Mouse (Mus musculus) CD4-positive, CD25-positive, alpha-beta regulatory T cell, adult 2 months (primary cell): ENCODE measurements around the gene Tcerg1l.

Source experiments
- DNase-seq: peaks from one replicate; pipeline ENCODE4 v3.0.0-alpha.2; 2012; ENCODE audit warnings: low read depth, low spot score

The Tcerg1l gene

DNA sequence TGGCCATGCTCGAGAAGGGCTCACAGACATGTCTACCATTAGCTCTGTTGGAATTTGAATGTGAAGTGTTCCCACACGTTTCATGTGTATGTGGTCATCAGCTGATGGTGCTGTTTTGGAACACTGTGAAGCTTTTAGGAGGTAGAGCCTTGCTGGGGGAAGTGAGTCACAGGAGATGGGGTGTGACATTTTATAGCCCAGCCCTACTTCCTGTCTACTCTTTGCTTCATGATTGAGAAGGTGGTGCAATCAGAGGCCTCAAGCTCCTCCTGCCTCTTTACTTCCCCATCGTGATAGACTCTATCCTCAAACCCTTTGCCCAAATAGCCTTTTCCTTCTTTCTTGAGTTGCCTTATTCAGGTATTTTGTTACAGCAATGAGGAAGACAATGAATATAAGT, 173.3 kb downstream of the Tcerg1l start:
- no peak for DNase-seq

DNA sequence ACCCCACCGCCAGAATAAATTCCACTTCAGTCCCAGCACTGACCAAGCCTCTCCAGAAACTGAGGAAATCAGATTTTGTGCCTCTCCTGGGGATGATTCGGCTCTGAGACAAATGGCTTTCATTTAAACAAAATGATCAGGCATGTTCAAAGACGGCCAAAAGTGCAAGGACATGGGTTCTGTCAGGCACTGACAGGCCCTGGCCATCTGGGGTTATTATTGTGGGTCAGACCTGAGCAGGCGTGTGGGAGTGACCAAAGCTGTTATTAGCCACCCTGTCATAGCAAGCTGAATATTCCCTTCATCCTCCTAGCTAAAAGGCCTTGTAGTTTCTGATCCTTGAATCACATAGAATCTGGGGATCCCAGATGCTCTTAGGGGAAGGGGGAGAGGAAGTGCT, 174.6 kb downstream of the Tcerg1l start:
- no peak for DNase-seq

DNA sequence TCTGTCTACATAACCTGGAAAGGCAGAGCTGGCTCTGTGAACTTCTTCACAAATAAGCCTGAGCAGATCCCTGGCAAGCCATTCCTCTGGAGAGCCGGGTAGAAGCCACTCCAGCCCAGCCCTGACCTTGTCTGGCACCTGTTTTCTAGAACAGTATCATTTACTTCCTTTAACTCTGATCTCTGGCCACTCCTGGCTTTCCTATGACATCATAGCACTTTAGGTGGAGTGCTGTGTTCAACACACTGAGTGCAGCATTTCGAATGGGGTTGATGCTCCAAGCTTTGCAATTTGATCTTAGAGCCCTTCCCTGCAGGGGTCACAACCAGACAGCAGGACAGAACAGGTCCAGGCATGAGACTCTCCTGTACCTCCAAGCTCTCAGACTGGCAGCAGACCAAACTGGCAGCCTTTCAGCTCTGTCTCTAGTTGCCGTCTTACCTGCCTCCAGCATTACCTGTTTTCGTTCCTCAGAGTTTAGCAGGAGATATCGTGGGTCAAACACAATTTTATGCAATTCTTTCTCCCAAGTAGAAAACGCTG, 179.9 kb downstream of the Tcerg1l start:
- no peak for DNase-seq

DNA sequence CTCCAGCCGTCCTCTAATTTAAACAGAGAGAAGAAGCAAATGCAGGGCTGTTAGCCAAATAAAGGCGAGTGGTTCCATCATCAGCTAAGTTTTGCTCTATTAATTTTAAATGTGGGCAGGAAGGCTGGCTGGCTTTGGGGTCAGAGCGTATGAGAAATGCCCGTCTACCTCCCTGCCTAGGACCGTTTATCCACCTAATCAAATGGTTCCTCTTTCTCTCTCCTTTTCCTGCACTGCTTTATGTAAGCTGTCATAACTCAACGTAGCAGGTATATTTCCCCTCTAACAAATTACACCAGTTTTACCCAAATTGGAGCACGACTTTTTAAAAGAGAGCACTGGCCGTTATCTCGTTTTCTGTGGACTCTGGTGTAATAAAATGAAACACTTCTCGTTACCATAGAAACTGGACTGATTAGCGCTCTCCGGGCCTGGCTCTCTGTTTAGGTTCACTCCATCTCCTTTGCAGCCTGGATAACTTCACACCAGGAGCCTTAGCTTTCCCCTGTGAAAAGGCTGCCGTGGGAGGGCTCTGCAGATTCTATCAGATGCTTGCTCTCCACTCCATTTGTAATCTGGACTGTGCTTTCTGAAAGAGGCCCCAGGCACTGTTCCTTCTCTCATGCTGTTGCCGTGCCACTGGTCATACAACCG, 182.2 kb downstream of the Tcerg1l start:
- DNase-seq, result no peak

DNA sequence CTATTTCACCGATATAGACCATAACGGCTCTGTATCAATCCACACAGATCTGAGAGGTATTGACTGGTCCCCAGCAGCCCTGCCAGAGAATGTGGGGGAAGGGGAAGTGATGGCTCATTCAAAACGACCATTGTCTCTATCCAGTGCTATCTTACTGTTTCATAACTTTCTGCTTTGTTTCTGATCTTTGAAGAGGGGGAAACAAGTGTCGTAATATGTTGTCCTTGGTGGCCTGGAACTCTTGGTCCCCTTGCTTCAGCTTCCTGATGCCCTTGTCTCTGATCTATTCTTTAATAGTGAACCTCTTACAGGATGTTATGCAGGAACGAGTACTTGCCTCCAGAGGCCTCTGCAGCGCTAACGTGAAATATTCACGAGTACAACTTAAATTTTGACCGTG, 182.8 kb downstream of the Tcerg1l start:
- no peak for DNase-seq

DNA sequence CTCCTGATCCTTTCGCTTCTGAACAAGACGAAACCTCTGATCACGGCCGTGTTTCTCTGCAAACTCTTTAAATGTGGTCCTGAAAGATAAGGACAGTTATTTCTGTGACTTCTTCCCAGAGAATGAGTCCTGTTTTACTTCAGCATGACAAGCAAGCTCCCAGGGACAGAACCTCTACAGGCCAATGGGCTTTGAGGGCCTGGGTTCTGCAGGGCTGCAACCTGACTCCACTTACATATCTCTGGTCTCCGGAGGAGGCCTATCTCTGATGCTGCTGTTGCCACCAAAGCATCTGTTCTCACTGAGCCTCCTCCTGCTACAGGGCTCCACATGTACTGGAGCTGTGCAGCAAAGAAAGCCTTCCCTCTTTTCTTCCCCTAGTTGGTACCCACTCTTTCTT, 187.8 kb downstream of the Tcerg1l start:
- no peak for DNase-seq

DNA sequence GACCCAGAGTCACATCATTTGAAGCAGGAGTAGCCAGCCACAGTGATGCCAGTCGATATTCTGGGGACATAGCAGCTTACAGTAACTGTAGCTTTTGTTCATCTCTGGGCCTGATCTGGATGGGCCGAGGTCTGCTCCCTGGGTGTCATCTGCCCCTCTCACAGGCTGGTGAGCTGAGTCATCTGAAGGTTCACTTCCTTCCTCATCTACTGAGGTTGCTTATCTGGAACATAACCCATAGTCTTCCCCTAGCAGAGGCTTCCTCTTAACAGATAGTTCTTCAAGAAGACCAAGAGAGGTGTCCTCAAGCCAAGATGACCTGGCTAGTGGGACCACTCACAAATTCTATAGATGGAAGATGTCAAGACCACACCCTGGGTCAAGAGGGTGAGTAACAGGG, 192.4 kb downstream of the Tcerg1l start:
- no peak for DNase-seq

DNA sequence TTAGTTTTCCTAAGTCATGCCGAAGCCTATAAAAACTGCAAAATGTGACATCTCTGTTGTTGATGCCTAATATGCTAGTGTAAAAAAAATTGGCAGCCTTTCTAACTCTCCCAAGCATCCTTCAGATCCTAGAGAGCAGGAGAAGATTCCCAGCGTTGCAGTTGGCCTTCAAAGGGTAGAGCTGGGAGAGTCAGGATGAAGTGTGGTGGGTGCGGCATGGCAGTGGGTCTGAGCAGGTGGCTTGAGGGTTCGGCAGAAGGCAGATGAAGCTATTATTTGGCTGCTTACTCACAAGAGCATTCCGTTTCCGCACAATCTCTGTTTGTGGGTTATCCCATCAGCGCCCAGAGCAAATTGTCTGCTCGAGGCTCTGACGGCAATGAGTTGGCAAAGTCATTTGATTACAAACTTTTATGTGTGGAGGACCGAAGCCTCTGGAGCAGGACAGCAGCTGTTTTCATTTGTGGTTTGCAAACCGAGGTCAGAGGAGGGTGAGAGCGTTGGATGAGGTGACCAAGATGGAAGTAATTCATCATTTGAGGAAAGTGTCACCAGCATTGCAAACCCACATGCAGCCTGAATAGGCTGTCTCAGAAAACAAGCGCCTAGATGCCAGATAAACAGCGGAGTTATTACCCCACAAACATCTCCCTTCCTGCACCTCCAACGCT, 195.2 kb downstream of the Tcerg1l start:
- DNase-seq, result no peak

DNA sequence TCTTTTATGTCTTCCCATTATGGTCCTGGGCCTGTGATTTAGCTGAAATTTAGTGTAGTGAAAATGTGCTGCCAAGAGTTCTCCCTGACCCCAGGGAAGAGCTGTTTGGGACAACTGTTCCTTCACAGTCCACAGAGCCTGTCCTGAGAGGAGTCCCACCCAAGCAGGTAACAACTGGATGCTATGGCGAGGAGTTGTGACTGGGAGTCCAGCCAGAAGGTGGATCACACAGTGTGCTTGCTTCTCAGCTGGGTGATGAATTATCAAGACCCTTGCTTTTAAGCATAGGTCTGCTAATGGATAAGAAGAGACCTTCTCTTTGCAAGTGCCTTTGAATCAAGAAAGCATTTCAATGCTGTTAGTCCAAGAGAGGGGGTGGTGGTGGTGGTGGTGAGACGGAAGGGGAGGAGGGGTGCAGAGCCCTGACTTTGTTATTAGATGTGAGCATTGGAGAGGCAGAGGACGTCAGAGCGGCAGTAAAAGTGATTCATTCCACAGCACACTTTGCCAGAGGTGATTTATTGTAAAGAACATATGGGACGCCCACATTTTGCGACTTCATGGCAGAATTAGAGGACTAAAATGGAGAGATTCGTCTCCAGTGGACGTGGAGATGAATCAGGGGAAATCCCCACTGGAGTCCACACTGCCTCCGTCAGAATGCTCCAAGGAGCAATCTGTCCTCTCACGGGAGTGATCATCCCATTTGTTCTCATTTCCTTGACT, 198.0 kb downstream of the Tcerg1l start:
- DNase-seq, result no peak

DNA sequence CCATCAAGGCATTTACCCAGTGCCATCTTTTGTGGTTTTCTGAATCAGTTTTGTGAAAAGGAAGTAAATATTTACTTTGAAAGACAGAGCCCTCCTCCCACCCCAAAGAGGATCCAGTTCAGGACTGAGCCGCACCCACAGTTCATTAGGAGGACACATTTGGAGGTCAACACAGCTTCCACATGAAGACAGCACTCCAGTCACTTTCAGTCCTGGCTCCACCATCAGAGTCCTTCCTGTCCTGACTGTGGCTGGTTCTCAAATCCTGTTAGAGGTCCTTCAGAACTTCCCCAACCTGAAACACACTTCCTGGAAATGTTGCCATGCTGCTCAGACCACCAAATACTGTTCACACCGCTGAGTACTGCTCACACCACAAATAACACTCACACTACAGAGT, 201.4 kb downstream of the Tcerg1l start:
- DNase-seq, result no peak

DNA sequence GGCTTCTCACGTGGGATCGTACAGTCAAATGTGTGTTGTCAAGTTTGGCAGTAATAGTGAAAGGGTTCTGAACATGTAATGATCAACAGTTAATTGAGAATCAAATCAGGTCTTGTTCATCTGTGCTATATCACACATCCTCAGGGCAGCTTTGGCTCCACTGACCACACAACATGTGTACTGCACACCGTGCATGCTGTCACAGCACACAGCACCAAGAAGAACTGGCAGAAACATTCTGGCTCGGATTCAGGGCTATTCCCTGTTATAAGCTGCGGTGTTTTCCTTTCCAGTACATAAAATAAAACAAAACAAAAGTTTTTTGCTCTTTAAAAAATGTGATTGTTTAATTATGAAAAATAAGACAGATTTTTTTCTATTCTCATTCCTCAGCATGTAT, 213.3 kb downstream of the Tcerg1l start:
- DNase-seq, result no peak

DNA sequence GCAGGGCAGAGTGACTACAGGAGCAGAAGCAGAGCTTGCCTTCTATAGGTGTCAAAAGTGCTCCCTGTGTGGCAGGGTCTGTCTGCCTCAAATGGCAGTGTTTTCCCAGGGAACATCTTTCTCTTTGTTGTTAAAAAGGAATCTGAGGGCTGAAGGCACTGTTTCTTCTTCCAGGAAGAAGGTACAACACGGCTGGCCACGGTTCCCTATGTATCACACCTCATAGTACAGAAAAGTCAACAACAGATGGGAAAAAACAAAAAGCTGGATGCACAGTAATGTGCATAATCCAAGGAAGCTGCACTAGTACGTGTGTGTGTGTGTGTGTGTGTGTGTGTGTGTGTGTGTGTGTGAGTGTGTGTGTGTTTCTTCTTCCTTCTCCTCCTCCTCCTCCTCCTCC, 215.3 kb downstream of the Tcerg1l start:
- DNase-seq, result no peak

DNA sequence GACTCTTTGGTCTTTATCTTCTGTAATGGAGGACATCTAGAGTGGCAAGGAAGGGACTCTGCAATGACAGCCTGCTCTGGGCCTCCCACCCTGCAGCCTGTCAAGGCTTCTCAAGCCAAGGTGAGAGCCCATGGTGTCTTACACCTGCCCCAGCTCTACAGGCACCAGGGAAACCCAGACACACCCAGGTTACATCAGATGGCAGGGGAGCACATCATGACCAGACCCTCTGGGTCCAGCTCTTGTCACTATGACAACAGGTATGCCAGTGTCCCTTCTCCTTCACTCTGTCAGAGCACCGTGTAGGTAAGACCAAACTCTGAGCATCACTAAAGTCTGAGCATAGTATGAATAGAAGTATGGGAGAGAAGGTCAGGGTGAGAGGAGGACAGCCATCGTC, 218.9 kb downstream of the Tcerg1l start:
- no peak for DNase-seq

DNA sequence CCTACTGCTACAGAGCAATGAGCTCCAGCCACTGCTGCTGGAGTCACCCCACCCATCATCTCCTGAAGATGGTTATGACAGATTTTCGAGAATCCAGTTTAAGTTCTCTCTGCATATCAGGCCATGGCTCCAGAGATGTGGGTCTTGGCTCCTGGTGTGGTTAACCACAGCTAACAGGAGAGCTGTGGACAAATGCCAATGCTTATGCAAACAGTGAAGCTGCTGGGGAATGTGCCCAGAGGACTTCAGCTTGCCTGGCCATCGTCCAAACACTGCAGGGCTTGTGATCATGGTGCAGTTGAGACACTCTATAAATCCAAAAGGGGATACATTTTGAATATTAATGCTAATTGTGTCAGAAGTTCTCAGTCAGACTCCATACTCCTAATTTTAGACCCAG, 221.5 kb downstream of the Tcerg1l start:
- no peak for DNase-seq

DNA sequence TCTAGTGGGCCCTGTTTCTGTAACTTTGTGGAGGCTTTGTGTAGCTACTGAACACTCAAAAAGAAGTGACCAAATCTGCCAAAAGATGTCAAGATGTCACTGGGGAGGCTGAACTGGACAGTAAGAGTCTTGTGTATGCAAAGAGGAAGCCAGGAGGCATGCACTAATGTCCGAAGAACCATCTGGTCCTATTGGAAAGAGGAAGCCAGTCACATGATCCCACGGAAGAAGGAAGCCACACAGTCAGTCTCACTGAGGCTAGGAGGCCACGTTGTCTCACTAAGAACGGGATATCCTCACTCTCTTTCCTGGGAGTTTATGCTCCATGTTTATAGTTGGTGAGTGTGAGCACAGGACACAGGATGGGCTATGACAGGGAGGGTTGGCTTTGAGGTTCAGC, 227.1 kb downstream of the Tcerg1l start:
- no peak for DNase-seq
